Mouse (Mus musculus): ENCODE measurements around the gene Sfta2. TPM values are rescaled to one million over a fixed set of nuclear protein-coding genes. Genes with fewer than 3 reads are reported as not detected.

Gene Sfta2
- polyA plus RNA-seq (2012), result not detected in 2 replicates

GRCm38 (mm10) chr17:35601249-35601648, at the start of gene Sfta2:
Sfta2 (plus strand) TSS chr17:35601549.
- Histone ChIP-seq H3K36me3 (ENCODE audit: control insufficient read depth) (no peaks in the 10 kb centered on the region), H3K4me1 (ENCODE audit: control insufficient read depth) (no peaks in the 10 kb centered on the region), H3K4me3 (replicated peaks) (no peak within 1 kb of the TSS), H3K9me3 (ENCODE audit: control insufficient read depth, low read length) (peaks cover 5% of the 10 kb centered on the region), H3K27me3 (ENCODE audit: control insufficient read depth) (no peaks in the 10 kb centered on the region; the same call in 1 of the 2 replicates)
- TF ChIP-seq GATA1 (IDR thresholded peaks at IDR 0.05; ENCODE audit: low read length) (no peak), TAL1 (IDR thresholded peaks at IDR 0.05; ENCODE audit: low read length) (no peak)

GRCm38 (mm10) chr17:35551881-35552414, 49.4 kb upstream of the Sfta2 start, which contains the start of gene Cdsn:
Cdsn (plus strand) TSS chr17:35552128.
- Histone ChIP-seq H3K9me3 (ENCODE audit: control insufficient read depth, low read length) (peaks cover 2% of the 10 kb centered on the region; the same call in 1 of the 2 replicates), H3K27me3 (ENCODE audit: control insufficient read depth) (no peaks in the 10 kb centered on the region), H3K4me1 (ENCODE audit: control insufficient read depth) (no peaks in the 10 kb centered on the region), H3K36me3 (ENCODE audit: control insufficient read depth) (no peaks in the 10 kb centered on the region), H3K4me3 (replicated peaks) (no peak within 1 kb of the TSS)
- TF ChIP-seq GATA1 (IDR thresholded peaks at IDR 0.05; ENCODE audit: low read length) (no peak), TAL1 (IDR thresholded peaks at IDR 0.05; ENCODE audit: low read length) (no peak)

DNA sequence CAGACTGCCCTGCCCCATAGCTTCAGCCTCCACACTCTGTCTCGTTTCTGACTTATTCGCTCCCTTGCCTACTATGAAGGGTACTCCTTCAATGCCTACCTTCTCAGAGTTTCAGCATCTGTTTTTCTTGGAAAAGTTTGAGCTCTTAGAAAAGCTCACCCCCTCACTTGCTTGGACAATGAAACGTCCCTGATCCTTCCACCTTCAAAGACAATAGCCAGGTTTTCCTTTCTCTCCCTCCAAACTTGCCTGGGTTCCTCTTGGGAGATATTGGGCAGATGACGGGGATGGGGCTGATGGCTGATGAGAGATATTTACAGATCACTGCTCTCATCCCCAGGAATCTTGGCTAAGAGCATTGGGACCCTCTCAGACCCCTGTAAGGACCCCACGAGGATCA, 47.0 kb upstream of the Sfta2 start:
- H3K27me3 ChIP-seq (ENCODE audit: control insufficient read depth), result no peaks in the 10 kb centered on the region
- H3K4me1 ChIP-seq (ENCODE audit: control insufficient read depth), result no peaks in the 10 kb centered on the region
- TF ChIP-seq GATA1 (IDR thresholded peaks at IDR 0.05; ENCODE audit: low read length) (no peak), TAL1 (IDR thresholded peaks at IDR 0.05; ENCODE audit: low read length) (no peak)
- H3K36me3 ChIP-seq (ENCODE audit: control insufficient read depth), result no peaks in the 10 kb centered on the region
- H3K4me3 ChIP-seq (replicated peaks), result no peak overlapping the region
- H3K9me3 ChIP-seq (ENCODE audit: control insufficient read depth, low read length), result peaks cover 2% of the 10 kb centered on the region; the same call in 1 of the 2 replicates

DNA sequence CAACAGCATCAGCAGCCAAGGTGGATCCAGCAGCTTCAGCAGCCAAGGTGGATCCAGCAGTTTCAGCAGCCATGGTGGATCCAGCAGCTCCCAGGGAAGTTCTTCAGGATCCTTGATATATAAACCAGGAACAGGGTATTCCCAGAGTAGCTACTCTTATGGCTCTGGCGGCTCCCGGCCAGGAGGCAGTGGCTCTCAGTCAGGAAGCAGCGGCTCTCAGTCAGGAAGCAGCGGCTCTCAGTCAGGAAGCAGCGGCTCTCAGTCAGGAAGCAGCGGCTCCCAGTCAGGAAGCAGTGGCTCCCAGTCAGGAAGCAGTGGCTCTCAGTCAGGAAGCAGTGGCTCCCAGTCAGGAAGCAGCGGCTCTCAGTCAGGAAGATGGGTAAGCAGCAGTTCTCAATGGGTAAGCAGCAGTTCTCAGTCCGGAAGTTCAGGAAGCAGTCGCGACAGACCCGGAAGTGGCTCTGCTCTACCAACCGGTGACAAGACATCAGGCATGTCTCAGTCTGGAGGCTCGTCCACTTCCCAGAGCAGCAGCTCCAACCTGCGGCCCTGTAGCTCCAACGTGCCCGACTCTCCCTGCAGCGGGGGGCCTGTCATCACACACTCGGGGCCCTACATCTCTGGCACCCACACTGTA, 46.5 kb upstream of the Sfta2 start:
- Histone ChIP-seq H3K4me3 (replicated peaks) (no peak overlapping the region), H3K27me3 (ENCODE audit: control insufficient read depth) (no peaks in the 10 kb centered on the region), H3K36me3 (ENCODE audit: control insufficient read depth) (no peaks in the 10 kb centered on the region), H3K9me3 (ENCODE audit: control insufficient read depth, low read length) (peaks cover 2% of the 10 kb centered on the region; the same call in 1 of the 2 replicates), H3K4me1 (ENCODE audit: control insufficient read depth) (no peaks in the 10 kb centered on the region)
- TF ChIP-seq GATA1 (IDR thresholded peaks at IDR 0.05; ENCODE audit: low read length) (no peak), TAL1 (IDR thresholded peaks at IDR 0.05; ENCODE audit: low read length) (no peak)

- Histone ChIP-seq H3K36me3 (ENCODE audit: control insufficient read depth) (no peaks in the 10 kb centered on the region), H3K27me3 (ENCODE audit: control insufficient read depth) (no peaks in the 10 kb centered on the region), H3K4me1 (ENCODE audit: control insufficient read depth) (no peaks in the 10 kb centered on the region), H3K4me3 (replicated peaks) (no peak overlapping the region), H3K9me3 (ENCODE audit: control insufficient read depth, low read length) (peaks cover 2% of the 10 kb centered on the region; the same call in 1 of the 2 replicates)
- no peak for TF ChIP-seq GATA1 (IDR thresholded peaks at IDR 0.05; ENCODE audit: low read length)
- no peak for TF ChIP-seq TAL1 (IDR thresholded peaks at IDR 0.05; ENCODE audit: low read length)
Observed at GRCm38 (mm10) chr17:35556186-35556765, 45.1 kb upstream of the Sfta2 start.

- Histone ChIP-seq H3K4me3 (replicated peaks) (no peak overlapping the region), H3K36me3 (ENCODE audit: control insufficient read depth) (no peaks in the 10 kb centered on the region), H3K27me3 (ENCODE audit: control insufficient read depth) (no peaks in the 10 kb centered on the region), H3K4me1 (ENCODE audit: control insufficient read depth) (no peaks in the 10 kb centered on the region), H3K9me3 (ENCODE audit: control insufficient read depth, low read length) (peaks cover 2% of the 10 kb centered on the region; the same call in 1 of the 2 replicates)
- TF ChIP-seq GATA1 (IDR thresholded peaks at IDR 0.05; ENCODE audit: low read length) (no peak), TAL1 (IDR thresholded peaks at IDR 0.05; ENCODE audit: low read length) (no peak)
Observed at GRCm38 (mm10) chr17:35556812-35557211, 44.5 kb upstream of the Sfta2 start.

DNA sequence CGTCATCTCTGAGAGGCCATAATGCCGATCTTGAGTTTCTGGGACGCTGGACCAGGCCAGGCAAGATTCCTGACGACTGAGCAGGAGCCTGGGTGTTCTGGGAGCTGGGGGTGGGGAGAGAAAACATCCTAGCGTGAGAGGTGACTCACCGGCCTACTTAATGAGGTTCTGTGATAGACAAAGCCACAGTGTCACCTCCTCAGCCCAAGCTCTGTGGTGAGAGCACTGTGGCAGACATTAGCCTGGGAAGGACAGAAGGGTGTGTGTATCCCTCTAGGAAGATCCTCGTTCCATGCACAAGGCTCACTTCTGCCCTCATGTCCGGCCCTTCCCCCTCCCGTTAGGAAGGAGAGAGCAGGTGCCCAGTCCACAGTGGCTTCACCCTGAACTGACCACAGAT, 44.0 kb upstream of the Sfta2 start:
- Histone ChIP-seq H3K4me3 (replicated peaks) (no peak overlapping the region), H3K4me1 (ENCODE audit: control insufficient read depth) (no peaks in the 10 kb centered on the region), H3K27me3 (ENCODE audit: control insufficient read depth) (no peaks in the 10 kb centered on the region), H3K9me3 (ENCODE audit: control insufficient read depth, low read length) (peaks cover 2% of the 10 kb centered on the region; the same call in 1 of the 2 replicates), H3K36me3 (ENCODE audit: control insufficient read depth) (no peaks in the 10 kb centered on the region)
- no peak for TF ChIP-seq GATA1 (IDR thresholded peaks at IDR 0.05; ENCODE audit: low read length)
- TF ChIP-seq TAL1 (IDR thresholded peaks at IDR 0.05; ENCODE audit: low read length), result no peak

DNA sequence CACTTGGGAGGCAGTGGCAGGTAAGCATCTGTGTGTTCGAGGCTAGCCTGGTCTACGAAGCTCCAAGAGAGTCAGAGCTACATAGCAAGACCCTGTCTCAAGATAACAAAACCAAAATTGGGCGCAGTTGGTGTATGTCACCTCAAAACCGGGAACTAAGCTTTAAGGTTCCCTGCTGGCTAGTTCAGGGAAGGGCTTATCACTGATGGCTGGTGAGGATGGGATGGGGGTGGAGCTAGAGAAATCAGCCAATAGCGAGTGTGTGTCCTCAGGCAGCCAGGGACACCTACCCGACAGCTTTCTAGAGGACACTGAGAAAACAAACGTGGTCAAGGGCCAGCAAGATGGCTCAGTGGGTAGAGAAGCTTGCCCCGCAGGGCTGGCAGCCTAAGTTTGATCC, 43.1 kb upstream of the Sfta2 start:
- Histone ChIP-seq H3K4me3 (replicated peaks) (no peak overlapping the region), H3K36me3 (ENCODE audit: control insufficient read depth) (no peaks in the 10 kb centered on the region), H3K27me3 (ENCODE audit: control insufficient read depth) (no peaks in the 10 kb centered on the region), H3K4me1 (ENCODE audit: control insufficient read depth) (no peaks in the 10 kb centered on the region), H3K9me3 (ENCODE audit: control insufficient read depth, low read length) (peaks cover 2% of the 10 kb centered on the region; the same call in 1 of the 2 replicates)
- TF ChIP-seq TAL1 (IDR thresholded peaks at IDR 0.05; ENCODE audit: low read length), result no peak
- no peak for TF ChIP-seq GATA1 (IDR thresholded peaks at IDR 0.05; ENCODE audit: low read length)

GRCm38 (mm10) chr17:35567150-35567549, 34.2 kb upstream of the Sfta2 start, which contains the start of gene 2300002M23Rik:
2300002M23Rik (plus strand) TSS chr17:35567450.
- Histone ChIP-seq H3K36me3 (ENCODE audit: control insufficient read depth) (no peaks in the 10 kb centered on the region), H3K4me1 (ENCODE audit: control insufficient read depth) (no peaks in the 10 kb centered on the region), H3K9me3 (ENCODE audit: control insufficient read depth, low read length) (peaks cover 2% of the 10 kb centered on the region; the same call in 1 of the 2 replicates), H3K27me3 (ENCODE audit: control insufficient read depth) (peaks cover 26% of the 10 kb centered on the region), H3K4me3 (replicated peaks) (no peak within 1 kb of the TSS)
- TF ChIP-seq TAL1 (IDR thresholded peaks at IDR 0.05; ENCODE audit: low read length) (no peak), GATA1 (IDR thresholded peaks at IDR 0.05; ENCODE audit: low read length) (no peak)
